Mouse (Mus musculus): ENCODE data around the gene Ntf3.

- no peak for TF ChIP-seq POU5F1 (IDR thresholded peaks at IDR 0.05; ENCODE audit: borderline replicate concordance, low read length)
- no peak for TF ChIP-seq CTCF (conservative IDR thresholded peaks at IDR 0.05; ENCODE audit: low read length)
These were observed 49.5 kb downstream of the Ntf3 start for GRCm38 (mm10) chr6:126117191-126117590.
